9 mouse cellular contexts compared by ENCODE assay signal in genomic region chr14:8038791-8039448, GRCm38 (mm10). TPM values are rescaled to one million over a fixed set of nuclear protein-coding genes. Genes with fewer than 3 reads are reported as not detected.
DNase-seq lines count a peak whose midpoint lies in the region; ATAC-seq and TF ChIP-seq lines count a peak whose summit lies in the region.
"Had no signal": no experiment of that assay in that cellular context is flagged by ENCODE, and none has a peak within 500 bp of the region (broad histone marks: within the 10 kb centered on the region; RNA-seq: fewer than 3 reads in every experiment).

No protein-coding gene starts in this region.

- intact Hi-C loops in gastrocnemius, postnatal 36 days (cut with DNase I): no loop called here
- intact Hi-C loops in left cerebral cortex, adult 2 months (cut with DNase I): loop anchor here (1.0 kb wide), 1 partner anchor 9 kb away; no protein-coding TSS in a partner anchor

- no peak overlapping the region for H3K9ac ChIP-seq in stomach, postnatal 0 days (ENCODE audit: low read length)

- H3K4me2 ChIP-seq in stomach, postnatal 0 days (replicated peaks; ENCODE audit: low read depth): no peak overlapping the region

- no peak for ATAC-seq in stomach, postnatal 0 days (ENCODE audit: low FRiP score, low TSS enrichment)

- H3K27me3 ChIP-seq in stomach, postnatal 0 days (ENCODE audit: control insufficient read depth, insufficient read depth, low read length): no peaks in the 10 kb centered on the region

- 62% methylated on average over 7 of the region's 7 CpGs for WGBS in stomach, postnatal 0 days

- H3K9me3 ChIP-seq in stomach, postnatal 0 days (ENCODE audit: control insufficient read depth, low read length): no peaks in the 10 kb centered on the region
- H3K9me3 ChIP-seq: megakaryocyte, embryonic 14.5 days had no signal

- H3K27ac ChIP-seq in left cerebral cortex, adult 2 months: peak overlapping the region; percentile 2; the same call in 1 of the 2 replicates
- no peak overlapping the region for H3K27ac ChIP-seq in stomach, postnatal 0 days (replicated peaks)

- no peak for TF ChIP-seq EP300 in stomach, postnatal 0 days (optimal IDR thresholded peaks at IDR 0.05)

- H3K4me3 ChIP-seq in left cerebral cortex, adult 2 months: no peak overlapping the region
- H3K4me3 ChIP-seq in stomach, postnatal 0 days (ENCODE audit: low read depth, low read length): no peak overlapping the region
- H3K4me3 ChIP-seq: megakaryocyte, embryonic 14.5 days had no signal

- DNase-seq in layer of hippocampus, adult 18-20 months (ENCODE audit: low spot score in 2 of 2): peak; percentile 68 to 85
- DNase-seq in layer of hippocampus, postnatal 25 days (ENCODE audit: extremely low spot score in 1 of 2, low spot score in 1 of 2): no peak
- peak; percentile 87 to 90 for DNase-seq in adrenal gland, postnatal 36 days
- DNase-seq in gastrocnemius, postnatal 36 days: peak; percentile 66 to 72
- peak; percentile 34 to 53 for DNase-seq in left cerebral cortex, adult 2 months (ENCODE audit: extremely low spot score in 1 of 2, low spot score in 2 of 2)
- peak; percentile 14 for DNase-seq in stomach, postnatal 0 days (ENCODE audit: low spot score)
- DNase-seq in spleen, postnatal 14 days (ENCODE audit: low spot score in 2 of 2): no peak
- DNase-seq in embryo, embryonic 11 days: no peak

- H3K36me3 ChIP-seq in stomach, postnatal 0 days (ENCODE audit: control insufficient read depth, insufficient read depth, low read length): no peaks in the 10 kb centered on the region

- TF ChIP-seq CTCF in left cerebral cortex, adult 2 months (IDR thresholded peaks at IDR 0.05): no peak
- no peak for TF ChIP-seq CTCF in stomach, postnatal 0 days (IDR thresholded peaks at IDR 0.05; ENCODE audit: low read depth)

- no peaks in the 10 kb centered on the region for H3K4me1 ChIP-seq in stomach, postnatal 0 days (replicated peaks; ENCODE audit: control insufficient read depth, insufficient read depth)

RNA-seq across cellular contexts. Expression of gene Abhd6, which starts 36.2 kb away (rescaled TPM):
- total RNA-seq in layer of hippocampus, adult 18-20 months (2021): 10 to 100 TPM; 79.1 to 80.3 TPM
- 10 to 100 TPM; 70.1 to 78.5 TPM for total RNA-seq in layer of hippocampus, postnatal 25 days (2021)
- 100 to 1,000 TPM in 1 of 2 experiments, 10 to 100 TPM in 1; 70.4 to 108 TPM for total RNA-seq in adrenal gland, postnatal 36 days (2021)
- 1 to 10 TPM; 5.3 to 6.0 TPM for total RNA-seq in gastrocnemius, postnatal 36 days (2021)
- 10 to 100 TPM; 69.2 to 78.7 TPM for total RNA-seq in left cerebral cortex, adult 2 months (2021)
- polyA plus RNA-seq in stomach, postnatal 0 days (2015; fragmentation: Nextera tagmentation; extraction: Ambion mirVana): 90.2 and 91.7 TPM in 2 replicates

RNA-seq across cellular contexts. Expression of gene Rpp14, which starts 41.2 kb away (rescaled TPM):
- 10 to 100 TPM; 24.4 to 34.7 TPM for total RNA-seq in layer of hippocampus, adult 18-20 months (2021)
- 10 to 100 TPM; 27.0 to 29.2 TPM for total RNA-seq in layer of hippocampus, postnatal 25 days (2021)
- total RNA-seq in adrenal gland, postnatal 36 days (2021): 10 to 100 TPM; 43.3 to 46.0 TPM
- 10 to 100 TPM; 24.5 to 28.4 TPM for total RNA-seq in gastrocnemius, postnatal 36 days (2021)
- 10 to 100 TPM; 32.7 to 40.2 TPM for total RNA-seq in left cerebral cortex, adult 2 months (2021)
- 32.6 and 35.0 TPM in 2 replicates for polyA plus RNA-seq in stomach, postnatal 0 days (2015; fragmentation: Nextera tagmentation; extraction: Ambion mirVana)

RNA-seq across cellular contexts. Expression of gene Dnase1l3, which starts 44.5 kb away (rescaled TPM):
- total RNA-seq in layer of hippocampus, adult 18-20 months (2021): under 1 TPM; 0.07 to 0.10 TPM
- under 1 TPM in 1 of 2 experiments, not detected in 1; 0.07 TPM for total RNA-seq in layer of hippocampus, postnatal 25 days (2021)
- under 1 TPM; 0.20 to 0.43 TPM for total RNA-seq in adrenal gland, postnatal 36 days (2021)
- not detected for total RNA-seq in gastrocnemius, postnatal 36 days (2021)
- under 1 TPM in 1 of 2 experiments, not detected in 1; 0.07 TPM for total RNA-seq in left cerebral cortex, adult 2 months (2021)
- polyA plus RNA-seq in stomach, postnatal 0 days (2015; fragmentation: Nextera tagmentation; extraction: Ambion mirVana): 3.7 and 3.8 TPM in 2 replicates

RNA-seq across cellular contexts. Expression of gene Pxk, which starts 59.1 kb away (rescaled TPM):
- 10 to 100 TPM; 29.6 to 32.4 TPM for total RNA-seq in layer of hippocampus, adult 18-20 months (2021)
- total RNA-seq in layer of hippocampus, postnatal 25 days (2021): 10 to 100 TPM; 25.4 to 25.6 TPM
- 10 to 100 TPM; 56.7 to 98.1 TPM for total RNA-seq in adrenal gland, postnatal 36 days (2021)
- total RNA-seq in gastrocnemius, postnatal 36 days (2021): 10 to 100 TPM; 10.7 to 12.2 TPM
- 10 to 100 TPM; 34.5 to 36.6 TPM for total RNA-seq in left cerebral cortex, adult 2 months (2021)
- polyA plus RNA-seq in stomach, postnatal 0 days (2015; fragmentation: Nextera tagmentation; extraction: Ambion mirVana): 29.4 TPM in 2 replicates

Comparison
In these comparisons a context has a peak if more than half of its experiments do, and no peak if none do; other contexts are left out.
1. DNase-seq: peak in layer of hippocampus, adult 18-20 months (2 of 2), adrenal gland, postnatal 36 days (2 of 2), gastrocnemius, postnatal 36 days (2 of 2), left cerebral cortex, adult 2 months (2 of 2) and stomach, postnatal 0 days (single experiment); none in layer of hippocampus, postnatal 25 days (0 of 2), spleen, postnatal 14 days (0 of 2) and embryo, embryonic 11 days (single experiment).
2. RNA of gene Abhd6, which starts 36.2 kb away (total RNA-seq): 70.4 to 108 TPM in adrenal gland, postnatal 36 days, 79.1 to 80.3 TPM in layer of hippocampus, adult 18-20 months, 69.2 to 78.7 TPM in left cerebral cortex, adult 2 months and 70.1 to 78.5 TPM in layer of hippocampus, postnatal 25 days; 5.3 to 6.0 TPM in gastrocnemius, postnatal 36 days; every median in the first group is over 10 times any median in the second.